Mouse (Mus musculus): ENCODE measurements around the gene a. TPM values are rescaled to one million over a fixed set of nuclear protein-coding genes. Genes with fewer than 3 reads are reported as not detected.

Gene a
- total RNA-seq, 2 experiments from 2014 or later: 0.78 TPM; not detected in 1

DNA sequence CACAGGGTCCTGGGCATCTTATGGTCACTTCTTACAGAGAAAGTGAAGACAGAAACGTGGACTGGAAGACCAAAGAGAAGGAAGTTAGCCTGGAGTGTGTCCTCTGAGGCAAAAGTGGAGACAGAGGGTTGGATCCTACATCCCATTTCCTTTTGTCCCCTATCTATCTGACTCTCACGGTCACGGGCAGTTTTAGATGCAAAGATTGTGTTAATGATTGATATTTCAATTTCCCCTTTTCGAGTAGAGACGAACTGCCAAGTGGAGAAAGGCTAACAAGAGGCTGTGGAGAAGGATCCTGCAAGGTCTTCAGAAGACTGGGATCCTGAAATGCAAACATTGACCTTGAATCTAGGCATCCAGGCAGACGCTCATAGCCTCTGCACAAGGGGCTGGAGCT lies 297.1 kb downstream of the a start:
- DNase-seq (ENCODE audit: low spot score in 2 of 2): no peak

DNA sequence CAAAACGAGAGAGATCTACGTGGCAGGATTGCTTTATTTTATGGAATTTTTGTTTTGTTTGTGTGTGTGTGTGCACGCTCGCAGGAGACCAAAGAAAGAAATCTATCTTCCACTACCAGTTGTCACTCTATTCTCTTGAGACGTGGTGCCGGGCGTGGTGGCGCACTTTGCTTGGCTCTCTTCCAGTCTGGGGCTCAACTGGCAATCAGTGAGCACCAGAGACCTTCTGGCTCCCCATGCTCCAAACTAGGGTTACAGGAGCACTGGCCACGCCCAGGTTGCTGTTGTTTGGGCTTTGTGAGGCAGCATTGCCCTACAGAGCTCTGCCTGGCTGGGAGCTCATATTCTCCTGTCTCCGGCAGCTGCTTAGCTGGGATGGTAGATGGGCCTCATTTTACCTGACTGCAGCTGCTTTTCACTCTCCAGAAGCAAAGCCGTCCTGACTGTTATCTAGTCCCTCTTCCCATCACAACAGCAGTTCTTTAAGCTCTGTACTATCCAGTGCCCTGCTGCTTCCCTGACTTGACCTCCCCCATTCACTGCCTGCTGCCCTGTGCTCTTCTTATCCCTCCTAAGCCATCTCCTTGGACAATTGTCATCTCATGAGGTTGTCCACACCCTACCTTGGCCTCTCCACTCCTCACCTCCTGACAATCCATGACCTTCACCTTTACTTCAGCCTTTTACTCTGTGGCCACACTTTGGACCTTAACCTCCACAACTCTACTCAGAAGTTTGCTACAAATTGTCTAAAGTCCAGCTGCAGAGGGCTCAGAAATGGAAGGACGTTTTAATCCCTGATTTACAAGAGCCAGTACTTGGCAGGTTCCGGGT lies 299.9 kb downstream of the a start:
- DNase-seq (ENCODE audit: low spot score in 2 of 2): no peak

DNA sequence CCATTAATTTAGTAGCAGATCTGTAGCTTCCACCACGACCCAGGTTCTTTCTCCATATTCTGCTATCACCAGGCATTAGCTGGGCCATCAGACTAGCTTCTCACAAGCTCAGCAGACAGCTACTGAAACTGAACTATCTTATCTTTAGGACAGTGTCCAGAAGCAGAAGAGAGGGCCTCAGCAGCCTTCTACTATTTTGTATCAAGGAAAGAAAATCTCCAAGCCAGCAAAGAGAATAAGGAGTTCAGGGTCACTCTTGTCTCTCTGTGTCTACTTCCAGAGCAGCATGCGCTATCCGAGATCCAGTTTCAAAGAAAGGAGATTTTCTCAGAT lies 300.5 kb downstream of the a start:
- no peak for DNase-seq (ENCODE audit: low spot score in 2 of 2)

DNA sequence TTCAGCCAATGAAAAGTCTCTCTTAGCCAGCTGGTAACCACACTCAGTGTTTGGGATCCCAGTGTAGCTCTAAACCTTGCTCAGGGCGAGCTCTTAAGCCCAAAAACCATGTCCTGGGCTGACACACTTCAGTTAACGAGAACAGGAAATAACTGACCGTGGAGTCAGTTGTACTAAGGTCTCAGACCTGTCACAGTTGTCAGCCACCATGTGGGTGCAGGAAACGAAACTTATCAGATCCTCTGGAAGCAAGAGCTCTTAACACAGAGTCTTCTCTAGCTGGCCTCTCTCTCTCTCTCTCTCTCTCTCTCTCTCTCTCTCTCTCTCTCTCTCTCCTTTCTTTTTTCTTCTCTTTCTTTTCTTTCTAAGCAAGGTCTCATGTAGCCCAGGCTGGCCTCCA lies 302.2 kb downstream of the a start:
- DNase-seq (ENCODE audit: low spot score in 2 of 2): no peak

DNA sequence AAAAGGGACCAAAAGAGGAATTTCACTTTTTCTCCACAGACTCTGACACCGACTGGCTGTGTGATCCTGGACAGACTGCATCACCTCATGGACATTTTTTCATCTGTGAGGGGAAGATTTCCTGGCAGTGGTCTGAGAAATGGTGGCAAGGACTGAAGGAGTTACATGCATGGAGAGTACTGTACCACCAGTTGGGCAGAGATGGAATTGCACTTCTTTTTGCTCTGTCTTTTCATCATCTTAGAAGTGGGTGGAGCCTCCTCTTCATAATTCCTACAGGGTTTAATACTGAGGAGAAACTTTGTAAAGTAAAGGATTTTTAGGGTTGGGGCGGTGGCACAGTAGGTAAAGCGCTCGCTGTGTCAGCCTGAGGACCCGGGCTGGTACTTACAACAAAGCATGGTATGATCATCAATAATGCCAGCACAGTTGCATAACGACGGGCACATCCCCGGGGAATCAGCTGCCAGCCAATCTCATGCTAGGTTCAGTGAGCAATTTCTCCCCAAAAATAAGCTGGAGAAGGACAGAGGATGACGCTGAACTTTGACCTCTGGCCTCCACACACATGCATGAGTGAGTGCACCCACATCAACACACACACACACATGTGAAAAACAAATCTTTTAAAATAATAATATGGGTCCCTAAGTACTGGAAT lies 307.6 kb downstream of the a start:
- no peak for DNase-seq (ENCODE audit: low spot score in 2 of 2)

DNA sequence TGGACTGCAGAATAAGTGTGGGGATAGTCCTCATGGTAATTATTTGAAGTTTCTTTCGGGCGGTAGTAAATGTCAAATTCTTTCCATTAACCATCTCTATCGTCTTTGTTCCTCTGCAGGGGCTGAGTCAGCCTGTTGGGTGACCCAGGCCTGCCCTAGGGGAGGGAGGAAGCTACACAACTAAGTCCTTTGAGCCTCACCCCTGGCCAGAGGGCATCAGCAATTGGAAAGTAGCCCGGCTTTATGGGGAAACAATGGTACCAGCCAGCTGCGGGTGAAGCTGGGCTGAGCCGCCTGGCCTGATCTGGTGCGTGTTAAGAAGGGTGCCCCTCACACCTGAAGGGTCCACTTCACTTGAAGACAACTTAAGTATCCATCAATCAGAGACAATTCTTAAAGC lies 308.2 kb downstream of the a start:
- no peak for DNase-seq (ENCODE audit: low spot score in 2 of 2)

DNA sequence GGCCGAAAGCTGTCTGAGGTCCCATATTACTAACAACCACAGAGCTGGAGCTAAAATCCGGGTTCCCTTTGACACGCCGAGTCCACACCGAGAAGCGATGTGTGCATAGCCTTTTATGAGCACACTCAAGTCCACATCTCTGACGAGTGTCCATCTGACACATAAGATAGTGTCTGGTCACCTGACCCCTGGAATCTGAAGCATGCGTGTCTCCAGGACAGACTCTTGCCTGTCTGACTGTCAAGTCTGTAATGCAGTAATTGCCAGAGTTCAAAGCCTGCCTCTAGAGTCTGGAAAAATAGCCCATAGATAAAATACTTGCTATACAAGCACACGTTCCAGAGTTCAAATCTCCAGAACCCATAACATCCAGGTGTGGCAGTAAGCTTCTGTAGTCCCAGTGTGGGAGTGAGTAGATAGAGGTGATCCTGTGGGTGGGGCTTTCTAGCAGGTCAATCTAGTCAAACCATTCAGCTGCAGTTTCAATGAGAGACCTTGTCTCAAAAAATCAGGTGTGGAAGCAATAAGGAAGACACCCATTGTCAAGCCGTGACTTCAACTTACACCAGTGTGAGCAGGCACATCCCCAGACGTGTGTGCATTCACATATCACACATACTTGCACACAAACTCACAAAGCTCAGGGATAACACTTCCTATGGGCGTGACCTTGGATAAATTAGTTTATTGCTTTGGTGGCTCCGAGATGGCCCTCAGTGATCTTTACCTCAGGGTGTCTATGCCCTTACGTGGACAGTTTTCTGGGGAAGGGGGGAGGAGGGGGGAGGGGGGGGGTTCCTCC lies 309.0 kb downstream of the a start:
- no peak for DNase-seq (ENCODE audit: low spot score in 2 of 2)

Other genes starting within 250 kb of the a start
- 1 to 10 TPM; 1.0 to 1.4 TPM for gene 1700003F12Rik, start 244.3 kb upstream of the a start, total RNA-seq (2021)
- gene Actl10, start 239.6 kb upstream of the a start, total RNA-seq (2021): not detected
- gene Necab3, start 232.5 kb upstream of the a start, total RNA-seq (2021): 10 to 100 TPM; 27.7 to 28.0 TPM
- 1 to 10 TPM; 7.1 to 8.0 TPM for gene E2f1, start 221.5 kb upstream of the a start, total RNA-seq (2021)
- 10 to 100 TPM; 17.2 to 19.8 TPM for gene Pxmp4, start 187.7 kb upstream of the a start, total RNA-seq (2021)
- gene Zfp341, start 178.1 kb upstream of the a start, total RNA-seq (2021): 10 to 100 TPM in 1 of 2 experiments, 1 to 10 TPM in 1; 9.8 to 11.3 TPM
- gene 4930519P11Rik, start 178.0 kb upstream of the a start, total RNA-seq (2021): not detected
- gene Chmp4b, start 139.7 kb upstream of the a start, total RNA-seq (2021): 100 to 1,000 TPM; 199 to 204 TPM
- not detected for gene Gm14214, start 21.4 kb upstream of the a start, total RNA-seq (2021)
- 10 to 100 TPM; 78.6 to 81.5 TPM for gene Raly, start 306 bp upstream of the a start, total RNA-seq (2021)
- 10 to 100 TPM; 69.0 to 70.3 TPM for gene Eif2s2, start 101.5 kb downstream of the a start, total RNA-seq (2021)
- gene Gm14226, start 226.9 kb downstream of the a start, total RNA-seq (2021): under 1 TPM; 0.18 to 0.19 TPM